Mouse (Mus musculus) Muller cell, postnatal 12 days (primary cell): ENCODE results near the gene Sirt4.
"Not testable (repeated sequence)": the region's sequence is repeated elsewhere in the genome, so short reads cannot be mapped to it uniquely, and the experiment has no call there.

ENCODE experiments used
- DNase-seq: peaks from one replicate; pipeline ENCODE4 v3.0.0-alpha.2; 2015; ENCODE audit errors: inconsistent ontology term

Gene Sirt4

DNA sequence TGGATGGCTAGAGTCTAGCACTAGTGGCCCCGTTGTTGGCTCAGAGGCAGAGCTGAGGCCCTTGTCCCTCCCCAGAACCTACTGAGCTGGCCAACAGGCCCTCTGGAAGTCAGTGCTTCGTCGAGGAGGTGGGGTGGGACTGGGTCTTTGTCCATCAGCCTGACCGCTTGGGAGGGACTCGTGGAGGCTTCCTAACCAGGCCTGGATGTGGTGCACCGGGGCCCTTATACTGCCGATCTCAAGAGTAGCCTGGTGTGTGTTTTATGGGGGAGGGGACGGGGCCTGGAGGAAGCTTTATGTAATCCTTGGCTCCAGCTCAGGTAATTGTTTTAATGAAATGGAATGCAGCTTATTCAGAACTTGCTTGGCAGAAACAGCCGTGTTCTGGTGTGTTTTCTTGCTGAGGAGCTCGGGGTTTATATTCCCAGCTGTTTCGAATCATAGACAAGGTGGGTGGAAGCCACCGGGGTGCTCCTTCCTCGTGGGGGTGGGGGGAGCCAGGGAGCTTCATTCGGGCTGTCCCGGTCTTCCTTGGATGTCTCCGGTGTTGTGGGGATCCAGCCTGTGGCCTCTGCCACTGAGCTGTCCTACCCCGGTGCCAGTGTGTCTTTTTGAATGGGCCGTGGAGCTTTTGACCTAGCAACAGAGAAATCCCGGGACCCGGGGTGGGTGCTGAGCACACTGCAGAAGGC, 30.5 kb upstream of the Sirt4 start:
- DNase-seq: peak; percentile 93

DNA sequence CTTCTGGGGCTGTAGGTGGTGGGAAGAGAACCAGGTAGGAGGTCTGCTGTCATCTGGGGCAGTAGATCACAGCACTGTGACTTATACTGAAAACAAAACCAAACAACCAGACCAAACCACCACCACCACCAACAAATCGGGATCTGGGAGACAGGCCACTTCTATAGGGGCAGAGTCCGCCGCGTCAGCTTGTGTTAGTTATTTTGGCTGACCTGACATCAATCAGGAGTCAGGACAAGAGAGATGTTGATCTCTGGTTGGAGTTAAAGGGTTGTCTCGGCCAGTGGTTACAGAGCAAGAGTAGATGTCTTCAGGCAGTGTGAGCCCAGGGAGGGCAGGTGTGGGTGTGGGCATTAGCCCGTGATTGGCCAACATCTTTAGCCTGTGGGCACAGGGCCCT, 29.8 kb upstream of the Sirt4 start:
- DNase-seq: no peak

DNA sequence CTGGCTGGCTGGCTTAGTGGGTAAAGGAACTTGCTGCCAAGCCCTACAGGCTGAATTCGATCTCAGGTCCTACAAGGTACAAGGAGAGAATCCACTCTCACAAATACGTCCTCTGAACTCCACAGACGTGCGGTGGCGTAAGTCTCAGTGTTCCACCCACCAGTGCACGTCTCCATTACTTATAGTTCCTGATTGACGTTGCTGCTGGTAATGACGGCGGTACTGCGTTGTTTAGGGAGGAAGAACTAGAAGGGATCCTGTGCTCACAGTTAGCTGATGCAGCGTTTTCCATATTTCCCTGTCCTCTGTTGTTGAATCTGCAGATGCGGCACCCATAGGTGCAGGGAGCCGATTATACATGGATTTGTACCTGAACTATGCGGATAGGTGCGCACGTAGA, 29.2 kb upstream of the Sirt4 start:
- no peak for DNase-seq

DNA sequence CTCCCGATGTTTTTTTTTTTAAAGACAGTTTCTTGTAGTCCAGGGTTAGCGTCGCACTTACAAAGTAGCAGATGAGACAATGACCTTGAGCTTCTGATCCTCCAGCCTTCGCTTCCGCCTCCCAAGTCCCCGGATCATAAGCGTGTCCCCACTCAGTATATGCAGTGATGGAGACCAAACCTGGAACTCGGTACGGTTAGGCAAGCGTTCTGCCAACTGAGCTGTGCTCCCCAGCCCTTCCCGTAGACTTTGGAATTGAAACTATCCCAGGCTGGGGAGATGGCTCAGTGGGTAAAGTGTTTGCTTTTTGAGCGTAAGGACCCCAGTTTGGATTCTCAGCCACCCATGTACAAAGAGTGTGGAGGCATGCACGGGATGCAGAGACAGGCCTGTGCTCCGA, 28.7 kb upstream of the Sirt4 start:
- DNase-seq: no peak

DNA sequence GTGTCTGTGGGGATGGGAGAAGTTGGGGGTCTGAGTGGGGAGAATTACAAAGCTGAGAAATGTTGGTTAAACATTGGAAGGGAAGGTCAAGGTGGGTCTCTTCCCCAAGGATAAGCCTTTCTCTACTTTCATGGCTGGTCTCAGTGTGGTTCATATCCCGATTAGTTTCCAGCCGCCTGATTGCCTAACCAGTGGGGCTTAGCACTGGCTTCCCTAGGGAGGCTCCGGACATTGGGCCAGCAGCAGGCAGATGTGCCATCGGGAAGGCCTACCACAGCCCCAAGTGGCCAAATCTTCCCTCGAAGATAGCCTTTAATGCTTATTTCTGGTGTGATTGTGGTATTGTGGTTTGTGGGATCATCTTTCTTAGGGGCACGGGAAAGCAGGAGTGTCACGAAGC, 27.9 kb upstream of the Sirt4 start:
- DNase-seq: no peak

DNA sequence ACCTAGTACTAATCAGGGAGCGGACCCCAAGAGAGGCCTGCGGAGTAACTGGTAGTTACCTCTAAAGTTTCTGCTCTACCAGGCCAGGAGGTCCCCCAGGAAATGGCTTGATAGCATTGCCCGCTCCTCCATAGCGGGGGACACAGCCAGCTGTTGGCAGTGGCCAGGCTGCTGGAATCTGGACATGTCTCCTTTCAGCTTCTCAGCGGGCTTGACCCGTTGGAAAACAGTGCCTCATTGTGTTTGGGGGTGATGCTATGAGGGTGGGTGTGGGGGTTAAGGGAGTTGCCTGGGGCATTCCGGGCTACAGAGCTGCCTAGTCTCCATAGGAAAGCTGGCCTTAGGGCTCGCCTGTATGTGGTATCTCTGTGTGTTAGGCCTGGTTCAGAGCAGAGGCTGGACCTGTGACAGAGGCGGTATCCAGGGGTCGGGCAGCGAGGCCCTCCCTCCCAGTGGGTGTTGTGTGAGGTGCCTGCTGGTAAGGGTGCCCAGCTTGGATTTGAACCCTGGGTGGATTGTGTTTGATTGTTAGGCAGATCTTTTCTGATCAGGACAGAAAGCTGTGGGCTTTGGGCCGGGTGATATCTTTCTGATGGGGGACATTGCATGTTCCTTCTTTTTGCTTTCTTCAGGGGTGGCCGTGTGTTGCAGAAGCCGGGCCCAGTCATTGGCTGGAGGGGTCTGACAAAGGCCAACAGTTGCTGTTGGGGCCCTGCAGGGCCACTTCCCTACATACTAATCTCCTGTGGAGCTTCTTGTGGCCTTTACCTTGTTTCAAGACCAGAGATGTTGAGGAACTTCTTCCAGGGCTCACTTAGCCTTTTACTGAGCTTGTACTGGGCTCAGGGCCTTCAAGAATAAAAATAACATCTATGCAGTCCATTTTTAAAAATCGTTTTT, 25.5 kb upstream of the Sirt4 start:
- DNase-seq: peak; percentile 92

DNA sequence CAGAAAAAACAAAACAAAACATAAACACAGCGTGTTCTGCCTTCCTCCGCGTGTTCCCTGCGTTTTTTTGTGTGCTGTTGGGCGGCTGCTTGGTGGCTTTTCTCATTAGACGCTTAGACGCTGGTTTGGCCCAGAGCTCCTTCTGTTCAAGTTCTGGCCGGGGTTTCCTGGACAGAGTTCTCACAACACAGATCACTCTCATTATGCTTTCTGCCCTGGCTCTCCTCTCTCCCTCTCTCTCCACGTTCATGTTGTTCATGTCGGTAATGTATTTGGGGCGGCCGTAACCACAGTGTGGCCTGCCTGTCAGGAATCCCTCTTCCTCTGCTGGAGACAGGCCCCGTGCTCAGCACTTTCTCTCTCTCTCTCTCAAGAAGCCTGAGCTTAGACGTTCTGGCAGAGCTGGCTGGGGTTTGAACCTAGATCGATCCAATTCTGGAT, 24.8 kb upstream of the Sirt4 start:
- peak; percentile 80 for DNase-seq

DNA sequence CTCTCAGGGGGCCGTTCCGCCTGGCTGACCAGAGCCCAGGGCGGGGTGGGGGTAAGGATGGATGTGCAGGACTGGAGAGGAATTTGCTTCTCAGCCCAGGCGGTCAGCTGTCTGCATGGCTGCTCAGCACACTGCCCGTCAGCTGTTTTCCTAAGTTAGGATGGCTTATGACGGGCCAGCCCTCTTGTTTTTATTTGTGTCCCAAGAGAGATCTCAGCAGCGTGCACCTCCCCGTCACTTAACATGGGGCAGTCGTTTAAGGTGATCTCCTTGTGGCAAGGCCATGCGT, 24.3 kb upstream of the Sirt4 start:
- DNase-seq: peak; percentile 80

DNA sequence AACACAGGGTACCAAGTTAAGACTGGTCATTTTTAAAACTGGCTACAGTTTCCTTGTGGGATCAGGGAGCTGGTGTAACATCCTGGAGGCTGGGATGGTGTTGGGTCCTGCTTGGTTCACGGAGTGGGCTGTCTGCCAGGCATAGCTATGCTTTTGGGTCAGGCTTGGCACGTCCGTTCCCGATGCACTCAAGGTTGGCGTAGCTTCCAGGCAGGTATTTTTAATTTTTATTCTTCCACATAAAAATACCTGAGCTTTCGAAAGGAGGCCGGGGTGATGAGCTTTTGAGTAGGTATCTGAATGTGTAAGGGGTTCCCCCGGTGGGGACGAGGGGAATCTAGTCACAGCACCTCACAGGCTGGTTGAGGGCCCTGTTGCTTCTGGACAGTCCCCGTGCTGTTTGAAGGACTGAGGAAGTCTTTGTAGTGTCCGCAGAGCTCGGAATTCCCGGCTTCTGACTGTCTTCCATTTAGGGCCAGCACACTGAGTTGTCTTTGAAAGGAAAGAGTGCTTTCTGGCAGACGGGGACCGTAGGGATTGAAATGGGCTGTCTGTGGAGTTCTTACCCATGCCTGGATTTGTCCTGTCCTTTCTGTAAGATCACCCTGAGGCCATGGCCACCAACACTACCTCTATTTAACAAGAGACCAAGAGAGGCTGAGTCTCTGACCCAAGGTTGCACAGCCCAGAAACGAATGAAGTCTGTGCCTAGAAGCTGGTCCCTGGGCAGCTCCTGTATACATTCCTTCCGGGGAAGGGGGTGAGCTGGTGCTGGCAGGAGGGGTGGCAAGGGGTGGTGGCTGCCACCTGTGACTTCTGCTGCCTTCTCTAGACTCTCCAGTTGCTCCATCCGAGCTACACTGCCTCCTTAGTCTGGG, 23.7 kb upstream of the Sirt4 start:
- peak; percentile 71 for DNase-seq

DNA sequence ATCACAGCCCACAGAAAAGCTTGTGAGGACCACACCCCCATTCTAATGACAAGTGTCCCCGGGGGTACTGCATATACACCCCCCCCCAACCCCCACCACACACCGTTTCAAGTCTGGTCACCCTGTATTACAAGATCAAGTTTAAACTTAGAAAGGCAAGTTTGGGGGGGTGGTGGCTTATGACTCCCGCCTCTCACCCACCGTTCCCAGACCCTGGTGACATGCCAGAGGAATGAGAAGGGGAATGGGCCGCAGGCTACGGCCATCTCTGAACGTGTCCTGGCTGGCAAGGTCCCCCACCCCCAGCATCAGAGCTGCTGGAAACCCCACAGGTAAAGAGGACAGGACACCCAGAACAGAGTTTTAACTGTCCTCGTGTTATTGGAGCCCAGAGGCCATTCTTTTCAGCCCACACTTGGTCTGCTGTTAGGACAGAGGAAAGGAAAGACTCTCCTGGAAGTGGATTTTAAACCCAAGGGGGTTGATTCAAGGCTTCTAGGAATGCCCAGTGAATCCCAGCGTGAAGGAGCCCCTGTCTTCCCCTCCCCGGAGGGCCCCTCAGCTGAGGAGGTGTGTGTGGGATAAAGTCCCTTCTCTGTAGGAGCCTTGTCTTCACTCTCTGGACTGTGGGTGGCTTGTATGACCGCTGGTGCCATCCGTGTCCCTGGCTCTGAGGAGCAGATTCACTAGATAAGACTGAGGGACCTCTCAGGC, 22.9 kb upstream of the Sirt4 start:
- DNase-seq: peak; percentile 59

DNA sequence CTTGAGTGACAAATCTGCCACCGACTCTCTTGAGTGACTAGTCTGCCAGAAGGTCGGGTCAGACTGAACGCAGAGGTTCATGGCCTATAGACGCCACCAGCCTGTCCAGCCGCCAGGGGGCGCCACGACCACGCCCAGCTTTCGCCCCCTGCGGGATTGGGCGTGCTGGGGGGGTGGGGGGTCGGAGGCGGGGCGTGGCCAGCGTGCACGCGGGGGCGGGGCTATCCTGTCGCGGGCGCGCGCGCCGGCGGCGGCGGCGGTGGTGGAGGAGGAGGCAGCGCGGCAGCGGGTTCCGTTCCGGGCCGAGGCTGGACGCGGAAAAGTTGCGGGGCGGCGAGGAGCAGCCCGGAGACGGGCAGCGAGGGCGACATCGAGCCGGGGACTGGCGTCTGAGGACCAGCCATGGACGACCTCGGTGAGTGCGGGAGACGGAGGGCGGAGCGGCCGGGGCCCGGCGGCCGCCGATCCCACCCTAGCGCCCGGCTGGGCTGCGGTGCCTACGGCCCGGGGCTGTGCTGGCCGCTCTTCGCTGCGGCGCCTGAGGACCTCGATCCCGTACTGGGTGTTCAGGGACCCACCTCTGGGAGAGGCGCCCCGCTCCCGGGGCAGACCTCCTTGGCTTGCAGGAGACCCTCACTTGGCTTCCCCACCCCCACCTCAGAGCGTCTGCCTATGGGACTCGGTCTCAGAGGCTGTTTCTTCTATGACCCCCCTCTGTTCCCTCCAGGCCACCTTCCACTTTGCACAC, 22.1 kb upstream of the Sirt4 start, which contains the start of gene Pxn:
Pxn (plus strand) TSS at position 223 of the 748 bp plus-strand sequence.
- DNase-seq: peak; percentile 95

DNA sequence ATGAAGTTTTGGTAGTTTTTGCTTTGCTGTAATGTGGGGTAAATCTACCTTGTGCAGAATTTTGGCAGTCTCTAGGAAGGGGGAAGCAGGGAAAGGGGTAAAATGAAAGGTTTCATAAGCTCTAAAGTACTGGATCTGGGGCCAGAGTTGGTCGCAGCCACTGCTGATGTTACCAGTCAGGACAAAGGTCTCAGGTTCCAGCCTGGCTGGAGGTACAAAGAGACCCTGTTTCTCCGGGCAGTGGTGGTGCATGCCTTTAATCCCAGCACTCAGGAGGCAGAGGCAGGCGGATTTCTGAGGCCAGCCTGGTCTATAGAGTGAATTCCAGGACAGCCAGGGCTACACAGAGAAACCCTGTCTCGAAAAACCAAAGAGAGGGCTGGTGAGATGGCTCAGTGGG, 21.1 kb upstream of the Sirt4 start:
- DNase-seq: not testable (repeated sequence)

DNA sequence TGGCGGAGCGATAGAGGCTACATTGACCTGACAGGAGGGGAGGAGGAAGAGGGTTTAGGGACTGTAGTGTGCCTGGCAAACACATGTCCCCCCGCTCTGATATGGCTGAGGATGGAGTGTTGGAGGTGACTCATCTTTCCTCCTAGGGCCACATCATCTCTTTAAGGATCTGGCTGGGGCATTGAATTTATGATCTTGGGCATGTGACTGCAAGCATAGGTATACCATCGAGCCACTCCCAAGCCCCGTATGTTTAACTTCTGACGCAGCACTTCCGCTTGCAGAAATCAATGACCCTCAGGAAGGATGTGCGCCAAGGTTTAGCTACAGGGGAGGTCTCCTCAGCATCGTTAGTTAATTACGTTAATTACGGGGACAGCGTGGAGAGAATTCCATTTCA, 18.5 kb upstream of the Sirt4 start:
- DNase-seq: no peak

DNA sequence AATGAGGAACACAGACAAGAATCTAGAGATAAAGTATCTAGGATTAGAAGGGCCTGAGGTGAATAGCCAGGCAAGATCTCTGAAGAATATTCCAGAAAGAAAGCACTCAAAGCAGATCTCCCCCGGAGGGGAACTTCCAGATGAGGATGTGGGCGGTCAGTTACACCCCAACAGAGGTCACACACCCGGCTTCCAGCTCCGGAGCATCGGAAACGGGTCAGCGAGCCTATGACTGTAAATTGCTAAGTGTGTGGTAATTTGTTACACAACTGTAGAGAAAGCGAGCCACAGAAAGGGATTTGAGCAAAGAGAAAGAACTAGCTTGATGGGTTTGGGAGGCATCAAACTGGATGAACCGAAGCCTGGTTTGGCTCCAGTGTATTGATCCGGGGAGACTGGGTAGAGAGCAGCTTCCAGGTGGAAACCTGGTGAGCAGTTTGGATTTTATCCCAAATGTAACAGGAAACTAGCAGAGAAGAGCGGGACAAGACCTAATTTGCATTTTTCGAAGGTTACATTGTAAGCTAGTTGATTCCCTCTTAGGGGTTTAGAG, 15.9 kb upstream of the Sirt4 start:
- no peak for DNase-seq

DNA sequence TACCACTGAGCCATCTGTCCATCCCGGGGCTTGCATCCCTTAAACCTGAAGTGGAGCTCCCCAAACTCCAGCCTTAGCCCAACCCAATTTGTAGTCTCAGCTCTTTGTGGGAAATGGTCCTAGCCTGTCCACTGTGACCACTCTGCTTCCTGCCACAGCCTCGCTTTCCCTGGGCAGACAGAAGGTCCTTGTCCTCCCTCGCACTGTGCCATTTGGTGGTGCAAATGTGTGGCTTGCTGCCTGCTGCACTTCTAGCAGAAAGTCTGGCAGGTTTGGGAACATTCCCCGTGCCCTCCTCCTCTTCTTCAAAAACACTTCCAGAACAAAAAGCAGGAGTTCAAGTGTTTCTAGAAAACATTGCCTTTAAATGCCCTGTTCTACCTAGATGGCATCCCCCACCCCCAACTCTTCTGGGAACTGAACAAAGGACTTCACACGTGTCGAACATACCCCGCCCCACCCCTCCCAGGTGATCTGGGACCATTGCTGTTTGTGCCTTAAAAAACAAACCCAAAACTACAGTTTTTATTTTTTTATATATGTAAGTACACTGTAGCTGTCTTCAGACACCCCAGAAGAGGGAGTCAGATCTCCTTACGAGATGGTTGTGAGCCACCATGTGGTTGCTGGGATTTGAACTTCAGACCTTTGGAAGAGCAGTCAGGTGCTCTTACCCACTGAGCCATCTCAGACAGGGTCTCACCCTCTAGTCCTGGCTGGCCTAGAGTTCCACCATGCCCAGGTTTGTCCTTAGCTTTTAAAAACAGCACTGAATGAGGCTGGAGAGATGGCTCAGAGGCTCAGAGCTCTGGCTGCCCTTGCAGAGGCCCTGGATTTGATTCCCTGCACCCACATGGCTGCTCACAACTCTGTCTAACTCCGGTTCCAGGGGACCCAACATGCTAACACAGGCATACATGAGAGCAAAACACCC, 14.0 kb upstream of the Sirt4 start:
- no peak for DNase-seq

DNA sequence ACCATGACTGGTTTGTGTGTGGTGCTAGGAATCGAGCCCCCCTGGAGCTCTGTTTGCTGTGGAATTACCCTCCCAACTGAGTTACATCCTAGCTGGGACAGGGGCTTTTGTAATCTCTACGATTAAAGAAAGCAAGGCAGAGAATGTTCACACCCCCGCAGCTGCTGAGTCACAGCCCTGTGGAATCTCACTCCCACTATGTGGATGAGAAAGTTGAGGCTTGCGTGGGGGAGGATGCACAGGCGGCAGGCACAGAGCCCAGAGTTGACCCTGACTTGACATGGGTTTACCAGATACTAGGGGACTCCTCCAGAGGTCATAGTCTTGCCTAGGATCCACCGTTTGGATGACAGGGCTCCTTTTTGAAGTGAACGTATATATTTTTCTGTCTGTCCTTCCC, 12.5 kb upstream of the Sirt4 start:
- DNase-seq: no peak

DNA sequence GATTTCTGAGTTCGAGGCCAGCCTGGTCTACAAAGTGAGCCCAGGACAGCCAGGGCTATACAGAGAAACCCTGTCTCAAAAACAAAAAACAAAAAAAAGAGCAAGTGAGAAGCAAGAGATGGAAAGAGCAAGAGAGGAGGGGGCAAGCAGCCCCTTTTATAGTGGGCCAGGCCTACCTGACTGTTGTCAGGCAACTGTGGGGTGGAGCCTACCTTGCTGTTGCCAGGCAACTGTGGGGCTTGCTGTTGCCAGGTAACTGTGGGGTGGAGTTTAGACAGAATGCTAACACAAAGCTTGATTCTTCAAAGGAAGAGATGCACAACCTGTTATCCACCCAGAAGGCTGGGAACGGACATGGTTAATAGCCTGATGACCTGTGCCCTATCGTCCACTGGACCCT, 11.1 kb upstream of the Sirt4 start:
- not testable (repeated sequence) for DNase-seq

DNA sequence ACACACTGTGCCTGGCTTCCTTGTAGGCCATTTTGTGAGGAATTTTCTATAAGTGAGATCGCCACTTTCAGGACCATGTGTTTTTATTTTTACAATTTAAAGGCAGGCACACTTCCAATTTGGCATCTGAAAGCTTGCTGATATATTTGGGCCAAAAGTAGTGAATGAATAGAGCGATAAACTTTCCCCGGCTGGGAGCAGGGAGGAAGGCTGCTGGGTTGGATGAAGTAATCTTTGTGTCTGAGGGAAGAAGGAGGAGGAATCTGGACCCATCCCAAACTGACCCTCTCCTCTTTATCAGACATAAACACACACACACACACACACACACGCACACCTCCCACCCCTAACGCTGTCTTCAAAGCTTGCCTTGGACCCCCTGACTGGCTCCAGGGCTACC, 8.9 kb upstream of the Sirt4 start:
- peak; percentile 52 for DNase-seq

DNA sequence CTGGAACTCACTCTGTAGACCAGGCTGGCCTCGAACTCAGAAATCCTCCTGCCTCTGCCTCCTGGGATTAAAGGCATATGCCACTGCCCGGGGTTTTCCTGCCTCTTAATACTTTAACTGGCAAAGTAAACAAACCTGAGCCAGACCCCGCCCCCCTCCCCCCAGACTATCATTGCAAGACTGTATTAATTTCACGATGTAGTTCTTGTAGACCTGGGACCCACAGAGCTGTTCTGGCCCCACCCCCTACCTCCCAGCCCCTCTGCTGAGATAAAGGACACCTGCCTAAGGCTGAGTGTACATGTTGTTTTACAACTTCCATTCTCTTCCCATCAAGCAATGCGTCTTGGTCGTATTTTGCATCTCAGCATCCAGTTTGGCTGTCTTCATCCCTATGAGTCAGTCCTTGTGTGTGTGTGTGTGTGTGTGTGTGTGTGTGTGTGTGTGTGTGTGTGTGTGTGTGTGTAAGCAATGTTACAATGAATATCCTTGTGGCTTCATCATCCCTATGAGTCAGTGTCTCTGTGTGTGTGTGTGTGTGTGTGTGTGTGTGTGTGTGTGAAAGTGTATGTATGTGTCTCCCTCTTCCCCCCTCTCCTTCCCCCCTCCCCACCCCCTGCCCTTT, 8.3 kb upstream of the Sirt4 start:
- DNase-seq: peak; percentile 62
